ENCODE assay signal across 8 mouse cellular contexts in the genomic region with DNA sequence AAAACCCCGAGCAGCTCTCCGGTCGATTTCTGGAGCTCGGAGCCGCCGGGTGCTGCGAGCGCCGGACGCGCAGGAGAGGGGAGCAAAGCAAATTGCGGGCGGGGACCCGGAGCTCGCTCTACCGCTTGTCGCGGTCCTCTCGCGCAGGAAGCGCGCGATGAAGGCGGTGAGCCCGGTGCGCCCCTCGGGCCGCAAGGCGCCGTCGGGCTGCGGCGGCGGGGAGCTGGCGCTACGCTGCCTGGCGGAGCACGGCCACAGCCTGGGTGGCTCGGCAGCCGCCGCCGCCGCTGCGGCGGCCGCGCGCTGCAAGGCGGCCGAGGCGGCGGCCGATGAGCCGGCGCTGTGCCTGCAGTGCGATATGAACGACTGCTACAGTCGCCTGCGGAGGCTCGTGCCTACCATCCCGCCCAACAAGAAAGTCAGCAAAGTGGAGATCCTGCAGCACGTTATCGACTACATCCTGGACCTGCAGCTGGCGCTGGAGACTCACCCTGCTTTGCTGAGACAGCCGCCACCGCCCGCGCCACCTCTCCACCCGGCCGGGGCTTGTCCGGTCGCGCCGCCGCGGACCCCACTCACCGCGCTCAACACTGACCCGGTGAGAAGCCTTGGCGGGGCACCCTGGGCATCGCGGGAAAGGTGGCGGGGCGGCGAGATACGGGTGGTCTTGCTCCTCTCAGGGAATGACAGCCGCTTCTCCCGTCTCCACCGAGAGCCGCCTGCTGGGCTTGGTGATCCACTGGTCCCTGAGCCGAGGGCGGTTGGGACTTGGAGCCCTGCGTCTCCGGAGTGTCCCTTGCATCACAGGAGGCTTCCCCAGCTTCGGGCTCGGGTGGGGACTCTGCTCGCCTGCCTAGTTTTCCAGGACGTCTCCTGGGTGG. TPM values are rescaled to one million over a fixed set of nuclear protein-coding genes. Genes with fewer than 3 reads are reported as not detected.
DNase-seq lines count a peak whose midpoint lies in the region; ATAC-seq lines count a peak whose summit lies in the region.

No protein-coding gene starts in this region.

- peaks cover 13% of the 10 kb centered on the region for H3K27me3 ChIP-seq in hindbrain, embryonic 10.5 days (ENCODE audit: insufficient read depth, poor library complexity, severe bottlenecking)
- H3K27me3 ChIP-seq in lung, embryonic 15.5 days: 0 out of 2 replicates have a peak, but pooled peaks cover 4% of the 10 kb centered on the region

- no peaks in the 10 kb centered on the region for H3K9me3 ChIP-seq in hindbrain, embryonic 10.5 days
- no peaks in the 10 kb centered on the region for H3K9me3 ChIP-seq in lung, embryonic 15.5 days

- H3K36me3 ChIP-seq in hindbrain, embryonic 10.5 days: peaks cover 3% of the 10 kb centered on the region; the same call in 1 of the 2 replicates
- no peaks in the 10 kb centered on the region for H3K36me3 ChIP-seq in lung, embryonic 15.5 days

- H3K4me1 ChIP-seq in hindbrain, embryonic 10.5 days (replicated peaks): peaks cover 35% of the 10 kb centered on the region
- H3K4me1 ChIP-seq in lung, embryonic 15.5 days: peaks cover 15% of the 10 kb centered on the region

- peak; percentile 65 for DNase-seq in NIH3T3 (ENCODE audit: low read depth)
- DNase-seq in cerebellum, adult 18-20 months: peak; percentile 22 to 54
- DNase-seq in forelimb bud, embryonic 11.5 days (ENCODE audit: low read depth, low spot score): peak; percentile 46
- peak; percentile 73 for DNase-seq in hindbrain, embryonic 10.5 days (ENCODE audit: low spot score)
- DNase-seq in layer of hippocampus, postnatal 14 days (ENCODE audit: low spot score in 2 of 2): peak; percentile 16 to 39
- peak; percentile 68 for DNase-seq in retina, embryonic 14.5 days (ENCODE audit: low spot score)
- DNase-seq in spleen, postnatal 36 days (ENCODE audit: low spot score in 2 of 2): no peak

- under 1% methylated on average over 98 of the region's 98 CpGs for WGBS in hindbrain, embryonic 10.5 days
- under 1% methylated on average over 98 of the region's 98 CpGs for WGBS in lung, embryonic 15.5 days

- peak overlapping the region; percentile 94 for H3K27ac ChIP-seq in hindbrain, embryonic 10.5 days
- H3K27ac ChIP-seq in lung, embryonic 15.5 days: peak overlapping the region; percentile 79

- H3K4me3 ChIP-seq in hindbrain, embryonic 10.5 days: peak overlapping the region; percentile 66
- H3K4me3 ChIP-seq in lung, embryonic 15.5 days: peak overlapping the region; percentile 65

- H3K4me2 ChIP-seq in lung, embryonic 15.5 days: peak overlapping the region; percentile 98

- ATAC-seq in lung, embryonic 15.5 days (ENCODE audit: borderline replicate concordance, extremely low read depth, low FRiP score, low TSS enrichment): peak; percentile 48; the same call in 1 of the 2 replicates

- peak overlapping the region; percentile 70 for H3K9ac ChIP-seq in lung, embryonic 15.5 days

RNA-seq across cellular contexts. Expression of gene Id4, which starts 0.6 kb away (rescaled TPM):
- 29.7 and 47.3 TPM in 2 replicates for polyA plus RNA-seq in hindbrain, embryonic 10.5 days (2016; fragmentation: Nextera tagmentation; extraction: Ambion mirVana)
- 10 to 100 TPM; 41.2 to 44.4 TPM for total RNA-seq in layer of hippocampus, postnatal 14 days (2021)
- polyA plus RNA-seq in lung, embryonic 15.5 days (2015; fragmentation: Nextera tagmentation; extraction: Ambion mirVana): 8.3 and 9.2 TPM in 2 replicates

Comparison
In these comparisons a context has a peak if more than half of its experiments do, and no peak if none do; other contexts are left out.
1. DNase-seq: peak in NIH3T3 (single experiment), cerebellum, adult 18-20 months (2 of 2), forelimb bud, embryonic 11.5 days (single experiment), hindbrain, embryonic 10.5 days (single experiment), layer of hippocampus, postnatal 14 days (2 of 2) and retina, embryonic 14.5 days (single experiment); none in spleen, postnatal 36 days (0 of 2).